Mouse (Mus musculus) heart, postnatal 25 days (tissue): ENCODE measurements around the gene Ddx24. TPM values are rescaled to one million over a fixed set of nuclear protein-coding genes. Genes with fewer than 3 reads are reported as not detected.

ENCODE experiments used
- DNase-seq: peaks from one replicate; pipeline ENCODE4 v3.0.0; 2022; ENCODE audit warnings: low spot score
- intact Hi-C: fragments of 180-260 bp; cut with DNase I; formaldehyde crosslinking; loops from one replicate; pipeline ENCODE4 v1.15.1; 2025
- total RNA-seq, 2 experiments: library from RNA; stranded (reverse); gene quantifications; 2 replicates each; pipeline ENCODE4 v1.2.3; 2021

Ddx24 gene
- total RNA-seq, 2 experiments from 2014 or later, result 72.1 to 75.9 TPM

- intact Hi-C loops, result no loop called here
- DNase-seq, result no peak
Measured at GRCm38 (mm10) chr12:103358951-103359801, 66.5 kb downstream of the Ddx24 start.

DNA sequence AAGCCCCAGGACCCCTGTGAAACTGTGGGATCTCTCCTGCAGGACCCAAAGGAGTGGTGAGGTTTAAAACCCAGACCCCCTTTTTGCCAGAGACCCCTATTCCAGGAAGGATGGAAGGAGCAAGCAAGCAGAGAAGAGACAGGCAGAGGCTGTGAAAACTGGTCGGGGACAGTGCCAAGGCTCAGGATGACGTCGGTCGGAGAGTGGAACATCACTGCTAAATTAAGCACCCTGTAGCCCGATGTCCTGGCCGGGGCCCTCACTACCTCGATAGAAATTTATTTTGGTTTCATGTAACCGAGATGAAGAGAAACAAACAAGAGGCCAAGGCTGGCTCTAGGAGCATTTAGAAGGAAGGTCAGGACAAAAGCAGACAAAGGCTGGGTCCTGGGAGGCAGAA lies 67.4 kb downstream of the Ddx24 start:
- intact Hi-C loops, result no loop called here
- no peak for DNase-seq

Other genes with a start within 250 kb of the Ddx24 start
- gene Prima1, start 183.7 kb downstream of the Ddx24 start, total RNA-seq, result under 1 TPM; 0.31 to 0.47 TPM
- not detected for gene Fam181a, start 114.9 kb downstream of the Ddx24 start, total RNA-seq
- 100 to 1,000 TPM; 497 to 569 TPM for gene Asb2, start 69.8 kb downstream of the Ddx24 start, total RNA-seq
- gene Otub2, start 37.1 kb downstream of the Ddx24 start, total RNA-seq, result 1 to 10 TPM; 4.4 to 4.9 TPM
- gene 9330161L09Rik, start 18.0 kb downstream of the Ddx24 start, total RNA-seq, result 1 to 10 TPM; 1.2 to 1.3 TPM
- 10 to 100 TPM; 56.3 to 68.1 TPM for gene Ifi27, start 8.4 kb upstream of the Ddx24 start, total RNA-seq
- gene Ifi27l2a, start 17.9 kb upstream of the Ddx24 start, total RNA-seq, result 10 to 100 TPM; 18.2 to 31.0 TPM
- gene Ifi27l2b, start 31.4 kb upstream of the Ddx24 start, total RNA-seq, result under 1 TPM in 1 of 2 experiments, not detected in 1; 0.23 TPM
- gene Ppp4r4, start 106.5 kb upstream of the Ddx24 start, total RNA-seq, result under 1 TPM; 0.39 to 0.45 TPM
- not detected for gene Serpina10, start 205.6 kb upstream of the Ddx24 start, total RNA-seq
- not detected for gene Serpina6, start 231.4 kb upstream of the Ddx24 start, total RNA-seq